Mouse (Mus musculus): Measurements from ENCODE around the gene Kcnip3. TPM values are rescaled to one million over a fixed set of nuclear protein-coding genes. Genes with fewer than 3 reads are reported as not detected.

Gene Kcnip3
- polyA plus RNA-seq, 1 experiment from 2014 or later = 3.8 TPM

GRCm38 (mm10) chr2:127483001-127483400, 38.9 kb downstream of the Kcnip3 start:
- peak overlapping the region; percentile 43 for H3K4me3 ChIP-seq (replicated peaks)
- WGBS = under 1% methylated on average over 20 of the region's 21 CpGs
- peaks cover 28% of the 10 kb centered on the region for H3K4me1 ChIP-seq
- H3K4me2 ChIP-seq = peak overlapping the region; percentile 69
- peaks cover 81% of the 10 kb centered on the region for H3K27me3 ChIP-seq
- no peak overlapping the region for H3K9ac ChIP-seq
- no peak overlapping the region for H3K27ac ChIP-seq
- H3K9me3 ChIP-seq = no peaks in the 10 kb centered on the region
- no peaks in the 10 kb centered on the region for H3K36me3 ChIP-seq (replicated peaks)
- ATAC-seq (ENCODE audit: low FRiP score) = no peak; the same call in 1 of the 2 replicates

DNA sequence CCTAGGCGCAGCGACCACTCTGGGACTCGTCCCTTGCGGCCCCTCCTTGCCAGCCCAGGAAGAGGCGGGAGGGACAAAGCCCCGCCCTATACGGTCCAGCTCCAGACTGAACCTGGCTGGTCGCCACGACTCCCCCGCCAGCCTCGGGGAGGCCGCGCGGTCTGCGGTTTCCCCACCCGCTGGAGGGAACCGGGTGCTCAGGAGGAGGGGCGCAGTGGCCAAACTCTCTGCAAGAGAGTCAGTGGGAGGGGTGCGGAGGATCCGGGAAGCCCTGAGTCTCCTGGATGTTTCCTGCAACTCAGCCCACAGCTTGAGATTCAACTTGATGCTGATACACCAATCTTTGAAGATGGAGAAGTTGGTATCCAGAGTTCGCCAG, 39.4 kb downstream of the Kcnip3 start:
- WGBS = 0% methylated on average over 21 of the region's 21 CpGs
- Histone ChIP-seq H3K4me1 (peaks cover 28% of the 10 kb centered on the region), H3K9ac (peak overlapping the region; percentile 17; the same call in 1 of the 2 replicates), H3K27ac (no peak overlapping the region), H3K4me2 (peak overlapping the region; percentile 69), H3K9me3 (no peaks in the 10 kb centered on the region), H3K4me3 (replicated peaks) (peak overlapping the region; percentile 43), H3K36me3 (replicated peaks) (no peaks in the 10 kb centered on the region), H3K27me3 (peaks cover 81% of the 10 kb centered on the region)
- peak; percentile 72; the same call in 1 of the 2 replicates for ATAC-seq (ENCODE audit: low FRiP score)

DNA sequence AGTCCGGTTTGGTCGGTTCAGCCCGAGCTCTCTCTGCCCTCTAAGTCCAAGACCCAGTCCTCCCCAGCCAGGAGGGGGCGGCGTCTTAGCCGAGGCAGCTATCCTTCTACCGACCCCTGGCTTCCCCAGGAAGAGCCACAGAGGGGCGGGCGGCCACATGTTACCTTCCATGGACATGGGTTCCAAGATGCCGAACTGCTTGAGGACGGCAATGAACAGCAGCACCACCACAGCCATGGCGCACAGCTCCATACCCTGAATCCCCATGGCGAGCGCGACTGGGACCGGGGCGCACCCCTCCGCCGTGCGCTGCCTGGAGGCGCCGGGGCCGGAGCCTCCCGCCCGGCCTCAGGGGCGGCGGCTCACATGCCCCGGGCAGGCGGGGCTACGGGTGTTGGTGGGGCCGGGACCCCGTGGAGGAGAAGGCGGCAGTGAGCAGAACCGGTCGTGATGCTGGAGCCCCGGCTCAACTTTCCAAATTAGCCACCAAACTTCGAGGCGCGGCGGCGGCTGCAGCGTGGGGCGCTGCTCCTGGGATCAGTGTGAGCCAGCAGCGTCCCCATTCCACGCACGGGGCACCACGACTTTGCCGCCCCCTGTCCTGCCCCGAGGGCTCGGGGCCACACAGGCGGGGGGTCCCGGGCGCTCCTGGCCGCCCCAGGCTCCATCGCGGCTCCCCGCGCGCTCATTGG, 39.9 kb downstream of the Kcnip3 start:
- no peaks in the 10 kb centered on the region for H3K9me3 ChIP-seq
- no peak overlapping the region for H3K27ac ChIP-seq
- H3K4me3 ChIP-seq (replicated peaks) = peak overlapping the region; percentile 43
- H3K27me3 ChIP-seq = peaks cover 81% of the 10 kb centered on the region
- WGBS = under 1% methylated on average over 59 of the region's 59 CpGs
- no peak for ATAC-seq (ENCODE audit: low FRiP score)
- H3K4me1 ChIP-seq = peaks cover 28% of the 10 kb centered on the region
- peak overlapping the region; percentile 69 for H3K4me2 ChIP-seq
- no peak overlapping the region; the same call in 1 of the 2 replicates for H3K9ac ChIP-seq
- H3K36me3 ChIP-seq (replicated peaks) = no peaks in the 10 kb centered on the region

DNA sequence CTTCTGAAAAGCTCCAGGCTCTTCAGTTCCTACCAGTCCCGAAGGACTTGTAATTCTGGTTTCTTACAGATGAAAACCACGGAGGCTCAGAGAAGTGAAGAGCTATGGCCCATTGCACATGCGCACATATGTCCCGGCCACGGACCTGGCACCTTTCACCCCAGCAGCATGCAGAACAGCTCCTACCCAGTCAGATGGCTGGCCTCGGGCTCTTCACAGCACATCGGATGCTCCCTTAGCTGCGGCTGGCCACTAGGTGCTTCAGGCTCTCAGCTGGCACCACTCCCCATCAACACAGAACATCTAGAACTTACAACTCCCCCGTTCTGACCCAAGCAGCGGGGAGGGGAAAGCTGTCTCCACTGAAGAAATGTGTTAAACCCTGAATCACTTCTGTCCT, 42.1 kb downstream of the Kcnip3 start:
- no peak overlapping the region for H3K9ac ChIP-seq
- H3K9me3 ChIP-seq = no peaks in the 10 kb centered on the region
- no peak overlapping the region for H3K4me3 ChIP-seq (replicated peaks)
- WGBS = 69% methylated on average over 10 of the region's 10 CpGs
- no peak overlapping the region for H3K27ac ChIP-seq
- H3K4me2 ChIP-seq = no peak overlapping the region
- peaks cover 65% of the 10 kb centered on the region for H3K27me3 ChIP-seq
- H3K36me3 ChIP-seq (replicated peaks) = no peaks in the 10 kb centered on the region
- ATAC-seq (ENCODE audit: low FRiP score) = no peak
- peaks cover 27% of the 10 kb centered on the region for H3K4me1 ChIP-seq

GRCm38 (mm10) chr2:127479210-127479609, 42.7 kb downstream of the Kcnip3 start:
- WGBS = 81% methylated on average over 4 of the region's 4 CpGs
- Histone ChIP-seq H3K27me3 (peaks cover 60% of the 10 kb centered on the region), H3K4me3 (replicated peaks) (no peak overlapping the region), H3K36me3 (replicated peaks) (no peaks in the 10 kb centered on the region), H3K4me2 (no peak overlapping the region), H3K9me3 (no peaks in the 10 kb centered on the region), H3K9ac (no peak overlapping the region), H3K4me1 (peaks cover 21% of the 10 kb centered on the region), H3K27ac (no peak overlapping the region)
- no peak for ATAC-seq (ENCODE audit: low FRiP score)

DNA sequence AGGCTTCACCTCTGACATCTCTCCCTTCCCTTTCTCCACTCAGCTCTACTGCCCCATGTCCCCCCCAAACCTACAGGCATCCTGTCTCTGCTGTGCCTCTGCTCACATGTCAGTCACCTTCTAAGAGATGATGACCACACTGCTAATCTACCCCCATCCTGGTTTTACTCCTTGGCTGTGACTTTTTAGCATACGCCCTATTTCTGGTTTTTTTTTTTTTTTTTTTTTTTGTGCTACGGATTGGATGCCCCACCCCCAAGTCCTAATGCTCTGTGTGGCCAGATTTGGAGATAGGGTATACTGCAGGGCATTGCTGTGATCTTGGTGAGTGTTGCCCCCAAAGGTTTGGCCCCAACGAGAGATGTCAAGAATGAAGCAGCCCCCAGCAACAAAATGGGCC, 49.6 kb downstream of the Kcnip3 start:
- WGBS = 62% methylated on average over 3 of the region's 3 CpGs
- H3K36me3 ChIP-seq (replicated peaks) = no peaks in the 10 kb centered on the region
- H3K27me3 ChIP-seq = no peaks in the 10 kb centered on the region
- no peak overlapping the region for H3K27ac ChIP-seq
- H3K9ac ChIP-seq = no peak overlapping the region
- no peaks in the 10 kb centered on the region for H3K4me1 ChIP-seq
- no peak overlapping the region for H3K4me3 ChIP-seq (replicated peaks)
- no peak overlapping the region for H3K4me2 ChIP-seq
- no peaks in the 10 kb centered on the region for H3K9me3 ChIP-seq
- no peak for ATAC-seq (ENCODE audit: low FRiP score)

DNA sequence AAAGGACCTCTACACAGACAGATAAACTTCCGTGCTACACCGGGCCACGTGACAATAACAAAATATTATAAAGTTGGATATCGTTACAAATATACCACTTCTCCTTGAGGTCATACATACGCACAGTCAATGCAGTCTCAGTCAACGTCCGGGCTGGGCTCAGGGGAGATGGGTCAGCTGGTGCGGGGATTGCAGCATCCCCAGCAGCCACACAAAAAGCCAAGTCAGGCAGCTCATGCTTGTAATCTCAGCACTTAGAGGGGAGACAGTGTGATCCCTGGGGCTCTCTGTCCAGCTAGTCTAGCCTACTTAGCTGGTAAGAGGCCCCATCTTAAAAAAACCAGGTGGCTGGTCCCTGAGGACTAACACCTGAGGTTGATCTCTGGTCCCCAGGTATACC, 50.6 kb downstream of the Kcnip3 start:
- no peak overlapping the region for H3K27ac ChIP-seq
- H3K9ac ChIP-seq = no peak overlapping the region
- no peak overlapping the region for H3K4me3 ChIP-seq (replicated peaks)
- H3K9me3 ChIP-seq = no peaks in the 10 kb centered on the region
- no peaks in the 10 kb centered on the region for H3K4me1 ChIP-seq
- no peak for ATAC-seq (ENCODE audit: low FRiP score)
- no peak overlapping the region for H3K4me2 ChIP-seq
- 92% methylated on average over 8 of the region's 8 CpGs for WGBS
- H3K36me3 ChIP-seq (replicated peaks) = no peaks in the 10 kb centered on the region
- H3K27me3 ChIP-seq = no peaks in the 10 kb centered on the region

GRCm38 (mm10) chr2:127470661-127471060, 51.2 kb downstream of the Kcnip3 start:
- H3K9me3 ChIP-seq = no peaks in the 10 kb centered on the region
- no peaks in the 10 kb centered on the region for H3K27me3 ChIP-seq
- no peaks in the 10 kb centered on the region for H3K4me1 ChIP-seq
- H3K36me3 ChIP-seq (replicated peaks) = no peaks in the 10 kb centered on the region
- H3K27ac ChIP-seq = no peak overlapping the region
- no peak overlapping the region for H3K4me2 ChIP-seq
- WGBS = 88% methylated on average over 10 of the region's 10 CpGs
- ATAC-seq (ENCODE audit: low FRiP score) = no peak
- H3K4me3 ChIP-seq (replicated peaks) = no peak overlapping the region
- no peak overlapping the region for H3K9ac ChIP-seq

DNA sequence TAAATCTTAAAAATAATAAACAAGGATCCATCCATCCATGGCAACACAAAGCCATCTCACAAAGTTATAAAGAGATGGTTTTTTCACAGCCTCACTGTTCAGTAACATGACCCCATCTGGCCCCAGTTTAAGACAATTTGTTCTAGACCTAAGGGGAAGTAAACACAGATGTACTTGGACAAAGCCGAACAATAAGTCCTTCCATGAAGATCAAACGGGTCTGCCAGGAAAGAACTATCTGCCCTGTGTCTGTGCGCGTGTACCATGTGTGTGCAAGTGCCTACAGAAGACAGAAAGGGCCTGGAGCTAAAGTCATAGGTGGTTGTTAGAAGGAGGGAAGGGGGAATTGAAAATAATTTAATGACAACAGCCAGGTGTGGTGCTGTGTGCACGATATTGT, 51.7 kb downstream of the Kcnip3 start:
- H3K9me3 ChIP-seq = no peaks in the 10 kb centered on the region
- no peaks in the 10 kb centered on the region for H3K36me3 ChIP-seq (replicated peaks)
- H3K4me3 ChIP-seq (replicated peaks) = no peak overlapping the region
- H3K9ac ChIP-seq = no peak overlapping the region
- no peak overlapping the region for H3K27ac ChIP-seq
- no peaks in the 10 kb centered on the region for H3K27me3 ChIP-seq
- 90% methylated on average over 5 of the region's 5 CpGs for WGBS
- ATAC-seq (ENCODE audit: low FRiP score) = no peak
- H3K4me1 ChIP-seq = no peaks in the 10 kb centered on the region
- H3K4me2 ChIP-seq = no peak overlapping the region

DNA sequence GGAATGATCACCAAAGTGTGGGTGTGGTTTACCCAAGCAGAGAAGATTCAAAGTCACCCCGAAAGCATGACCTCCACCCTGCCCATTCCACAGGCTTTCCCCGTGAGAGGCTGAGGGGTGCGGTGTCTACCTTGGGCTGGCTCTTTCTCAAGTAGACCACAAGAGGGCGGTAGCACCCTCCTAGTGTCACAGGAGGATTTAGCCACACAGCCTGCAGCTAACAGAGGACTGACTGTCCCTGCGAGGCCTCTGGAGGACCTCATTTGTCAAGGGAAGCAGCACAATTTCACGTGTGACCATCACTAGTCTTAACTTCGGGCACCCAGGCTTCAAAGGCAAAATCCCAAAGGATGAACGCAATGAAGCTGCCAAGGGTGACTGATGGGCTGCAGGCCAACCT, 59.6 kb downstream of the Kcnip3 start:
- Histone ChIP-seq H3K27me3 (0 out of 2 replicates have a peak, but pooled peaks cover 10% of the 10 kb centered on the region), H3K36me3 (replicated peaks) (no peaks in the 10 kb centered on the region), H3K4me3 (replicated peaks) (no peak overlapping the region), H3K4me1 (no peaks in the 10 kb centered on the region), H3K9me3 (no peaks in the 10 kb centered on the region), H3K9ac (no peak overlapping the region), H3K27ac (no peak overlapping the region), H3K4me2 (no peak overlapping the region)
- ATAC-seq (ENCODE audit: low FRiP score) = peak; percentile 64; the same call in 1 of the 2 replicates
- WGBS = 18% methylated on average over 8 of the region's 8 CpGs

GRCm38 (mm10) chr2:127461351-127461750, 60.5 kb downstream of the Kcnip3 start:
- H3K9ac ChIP-seq = no peak overlapping the region
- peaks cover 12% of the 10 kb centered on the region; the same call in 1 of the 2 replicates for H3K27me3 ChIP-seq
- H3K9me3 ChIP-seq = no peaks in the 10 kb centered on the region
- 69% methylated on average over 9 of the region's 9 CpGs for WGBS
- H3K4me1 ChIP-seq = no peaks in the 10 kb centered on the region
- H3K4me3 ChIP-seq (replicated peaks) = no peak overlapping the region
- no peak for ATAC-seq (ENCODE audit: low FRiP score)
- H3K4me2 ChIP-seq = no peak overlapping the region
- no peaks in the 10 kb centered on the region for H3K36me3 ChIP-seq (replicated peaks)
- no peak overlapping the region for H3K27ac ChIP-seq

DNA sequence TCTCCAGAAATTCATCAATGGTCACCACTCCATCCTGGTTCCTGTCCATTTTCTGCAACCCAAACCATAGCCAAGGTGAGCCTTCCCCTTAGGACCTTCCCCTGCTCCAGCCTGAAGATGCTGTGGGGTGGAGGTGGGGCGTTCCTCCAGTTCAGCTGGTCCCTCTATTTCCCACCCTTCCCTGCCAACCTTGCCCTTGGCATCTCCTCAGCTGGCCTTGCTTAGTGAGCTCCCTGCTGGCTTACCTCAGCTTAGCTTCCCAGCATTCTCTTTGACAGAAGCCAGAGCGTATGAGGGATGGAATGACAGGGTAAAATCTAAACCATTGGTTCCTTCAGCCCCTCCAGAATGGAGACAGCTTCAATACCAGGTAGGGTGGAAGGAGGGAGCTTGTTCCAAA, 62.6 kb downstream of the Kcnip3 start:
- no peaks in the 10 kb centered on the region for H3K4me1 ChIP-seq
- H3K9ac ChIP-seq = no peak overlapping the region
- no peak overlapping the region for H3K4me3 ChIP-seq (replicated peaks)
- no peak for ATAC-seq (ENCODE audit: low FRiP score)
- peaks cover 12% of the 10 kb centered on the region; the same call in 1 of the 2 replicates for H3K27me3 ChIP-seq
- no peak overlapping the region for H3K4me2 ChIP-seq
- 81% methylated on average over 2 of the region's 2 CpGs for WGBS
- no peaks in the 10 kb centered on the region for H3K9me3 ChIP-seq
- no peaks in the 10 kb centered on the region for H3K36me3 ChIP-seq (replicated peaks)
- H3K27ac ChIP-seq = no peak overlapping the region

GRCm38 (mm10) chr2:127453764-127454163, 68.1 kb downstream of the Kcnip3 start:
- Histone ChIP-seq H3K36me3 (replicated peaks) (no peaks in the 10 kb centered on the region), H3K27me3 (peaks cover 33% of the 10 kb centered on the region), H3K9ac (no peak overlapping the region), H3K27ac (no peak overlapping the region), H3K4me2 (no peak overlapping the region), H3K9me3 (no peaks in the 10 kb centered on the region), H3K4me1 (no peaks in the 10 kb centered on the region), H3K4me3 (replicated peaks) (no peak overlapping the region)
- ATAC-seq (ENCODE audit: low FRiP score) = no peak
- 2% methylated on average over 5 of the region's 5 CpGs for WGBS
